Mouse (Mus musculus) embryonic facial prominence, embryonic 13.5 days (tissue): ENCODE results near the gene Gprasp1. TPM values are rescaled to one million over a fixed set of nuclear protein-coding genes. Genes with fewer than 3 reads are reported as not detected.
"Not testable (repeated sequence)": the region's sequence is repeated elsewhere in the genome, so short reads cannot be mapped to it uniquely, and the experiment has no call there.

Experiments used
- ATAC-seq: fragments of 200-750 bp; cut with Nextera tagmentation; 2 replicates; pipeline ENCODE4 v1.8.0; 2017; ENCODE audit warnings: low read depth; ENCODE audit not compliant: insufficient number of reproducible peaks, insufficient read depth, low FRiP score, low TSS enrichment
- H3K27ac ChIP-seq: fragments of 300-500 bp; sonication (generic); 2 replicates; pipeline ENCODE4 v1.5.1; 2015; ENCODE audit warnings: moderate library complexity, mild to moderate bottlenecking, inconsistent platforms
- H3K27me3 ChIP-seq: fragments of 300-500 bp; sonication (generic); 2 replicates; pipeline ENCODE4 v1.6.1; 2015; ENCODE audit warnings: mild to moderate bottlenecking, inconsistent platforms
- H3K36me3 ChIP-seq: fragments of 300-500 bp; sonication (generic); 2 replicates; pipeline ENCODE4 v1.6.1; 2015; ENCODE audit warnings: mild to moderate bottlenecking, inconsistent platforms
- H3K4me1 ChIP-seq: fragments of 300-500 bp; sonication (generic); 2 replicates; pipeline ENCODE4 v1.6.1; 2015; ENCODE audit warnings: inconsistent platforms
- H3K4me2 ChIP-seq: fragments of 300-500 bp; sonication (generic); 2 replicates; pipeline ENCODE4 v1.6.1; 2015; ENCODE audit warnings: moderate library complexity, mild to moderate bottlenecking, inconsistent platforms
- H3K4me3 ChIP-seq: fragments of 300-500 bp; sonication (generic); 2 replicates; pipeline ENCODE4 v1.5.1; 2015; ENCODE audit warnings: mild to moderate bottlenecking, inconsistent platforms
- H3K9ac ChIP-seq: fragments of 300-500 bp; sonication (generic); 2 replicates; pipeline ENCODE4 v1.6.1; 2015; ENCODE audit warnings: mild to moderate bottlenecking, inconsistent platforms
- H3K9me3 ChIP-seq: fragments of 300-500 bp; sonication (generic); 2 replicates; pipeline ENCODE4 v1.6.1; 2016; ENCODE audit warnings: inconsistent platforms
- WGBS: fragments of 180-500 bp; shearing (Covaris S2); methylation state at CpG from one replicate; pipeline ENCODE4 v1.1.7; 2015; ENCODE audit warnings: mixed read lengths; 5-methylcytosine and 5-hydroxymethylcytosine counted together
- microRNA counts: library from miRNA; unstranded; fragments of <30 nt; microRNA quantifications from one replicate; lab custom pipeline; 2016
- microRNA-seq: library from miRNA; unstranded; fragments of <30 nt; microRNA quantifications from one replicate; pipeline ENCODE4, GENCODE M21; 2016
- polyA plus RNA-seq: library from polyadenylated mRNA; unstranded; fragments of >200 nt; fragmentation: Nextera tagmentation; extraction: Ambion mirVana; gene quantifications from 2 replicates; pipeline ENCODE4 v1.2.1, GENCODE M21; 2015

Gprasp1 gene
- polyA plus RNA-seq, 1 experiment from 2014 or later = 52.5 TPM

- Histone ChIP-seq H3K9ac (peak within 1 kb of the TSS; percentile 72), H3K4me2 (peak within 1 kb of the TSS; percentile 66), H3K27me3 (peaks cover 11% of the 10 kb centered on the region), H3K4me3 (peak within 1 kb of the TSS; percentile 53)
- WGBS = 24% methylated on average over 31 of the region's 32 CpGs
- peak; percentile 84 for ATAC-seq
- not testable (repeated sequence) for H3K9me3 ChIP-seq, H3K4me1 ChIP-seq, H3K27ac ChIP-seq, H3K36me3 ChIP-seq
These were observed 96.2 kb downstream of the Gprasp1 start, which contains the start of gene Gprasp2 for GRCm38 (mm10) chrX:135838521-135839360. Gene Gprasp2 (plus strand): TSS chrX:135839034.

- Histone ChIP-seq H3K27me3 (peaks cover 11% of the 10 kb centered on the region), H3K4me2 (peak overlapping the region; percentile 66), H3K9ac (peak overlapping the region; percentile 72), H3K4me3 (peak overlapping the region; percentile 53)
- H3K27ac ChIP-seq, H3K9me3 ChIP-seq, H3K4me1 ChIP-seq, H3K36me3 ChIP-seq: not testable (repeated sequence)
- 0 out of 2 replicates have a peak, but pooled peaks have one; percentile 12 for ATAC-seq
- 25% methylated on average over 16 of the region's 17 CpGs for WGBS
These were observed 97.2 kb downstream of the Gprasp1 start for GRCm38 (mm10) chrX:135839397-135840391.

MicroRNAs within 50 kb of the gene (microRNA counts, 519-probe panel; counts per million panel counts)
- 236 counts per million, percentile 44 among the panel's probes with 10 or more counts for microRNA mmu-miR-1970 (lab: Ali Mortazavi, UCI)

Small RNAs within 50 kb of the gene (microRNA-seq; reads per million reads assigned to microRNA genes)
- gene Mir1970 = not detected
- gene Mir7646 = not detected

Other genes starting within 250 kb of the Gprasp1 start
- gene AV320801, start 248.1 kb upstream of the Gprasp1 start, polyA plus RNA-seq = not detected in 2 replicates
- gene Nxf7, start 144.0 kb upstream of the Gprasp1 start, polyA plus RNA-seq = not detected in 2 replicates
- not detected in 2 replicates for gene Prame, start 115.0 kb upstream of the Gprasp1 start, polyA plus RNA-seq
- gene Tcp11x2, start 48.9 kb upstream of the Gprasp1 start, polyA plus RNA-seq = 0.11 TPM in 1 of 2 replicates, not detected in the other
- gene Tmsb15a, start 17.5 kb upstream of the Gprasp1 start, polyA plus RNA-seq = not detected in 2 replicates
- 14.0 and 14.5 TPM in 2 replicates for gene Armcx5, start within 50 bp of the Gprasp1 start, polyA plus RNA-seq
- gene Bhlhb9, start 54.9 kb downstream of the Gprasp1 start, polyA plus RNA-seq = 66.0 and 67.2 TPM in 2 replicates
- 46.5 and 50.1 TPM in 2 replicates for gene Gprasp2, start 96.3 kb downstream of the Gprasp1 start, polyA plus RNA-seq